Mouse (Mus musculus): ENCODE data around the gene Tspan18.

DNA sequence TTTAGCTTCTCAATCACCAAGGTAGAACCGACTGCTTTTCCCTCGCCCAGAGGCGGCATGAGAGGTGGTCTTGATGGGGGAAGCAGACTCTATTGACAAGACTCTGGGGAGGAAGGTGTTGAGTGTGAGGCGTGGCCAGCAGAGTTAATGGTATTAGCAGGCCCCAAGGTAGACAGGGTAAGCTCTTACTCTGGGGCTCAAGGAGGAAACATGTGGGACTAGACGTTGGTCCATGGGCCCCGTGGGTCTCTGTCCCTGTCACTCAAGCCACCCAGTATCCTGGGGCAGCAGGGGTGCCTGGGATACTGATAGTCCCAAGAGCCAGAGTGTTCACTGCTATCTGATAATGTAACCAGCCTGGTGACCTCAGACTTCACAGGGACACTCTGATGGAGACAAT is 26.0 kb upstream of the Tspan18 start:
- no peak for TF ChIP-seq CTCF (IDR thresholded peaks at IDR 0.05; ENCODE audit: extremely low read depth, insufficient read depth, insufficient read length, insufficient replicate concordance)
- TF ChIP-seq POLR2A (IDR thresholded peaks at IDR 0.05; ENCODE audit: low read depth, low read length), result no peak
